Mouse (Mus musculus): ENCODE measurements at regions not wholly inside any gene's neighbourhood (a gene's known extent, or its start where the extent isn't known, plus 50 kb on each side); places are given as distances from the start of the nearest gene placed in this dataset.

DNA sequence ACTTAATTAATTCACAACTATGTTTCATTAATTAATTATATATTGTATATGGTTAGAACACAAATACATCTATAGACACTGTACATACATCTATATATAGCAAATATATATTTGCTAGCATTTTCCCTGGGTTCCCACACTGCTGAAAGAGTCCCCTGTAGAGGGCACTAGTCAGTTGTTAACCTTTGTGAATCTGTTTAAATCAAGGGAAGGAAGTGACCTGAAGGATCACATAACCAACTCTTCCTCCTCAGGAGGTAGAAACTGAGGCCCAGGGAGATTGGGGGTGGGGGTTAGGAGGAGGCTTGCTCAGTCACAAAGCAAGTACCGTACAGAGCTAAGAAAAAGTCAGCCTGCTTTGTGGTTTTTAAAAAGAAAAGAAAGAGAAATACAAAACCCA lies 258.1 kb downstream of the Pik3r1 start:
- no peaks in the 10 kb centered on the region for H3K27me3 ChIP-seq (replicated peaks; ENCODE audit: control insufficient read depth, insufficient read depth, low read length)
- H3K27ac ChIP-seq (replicated peaks; ENCODE audit: low read depth, low read length), result no peak overlapping the region
- H3K9me3 ChIP-seq (ENCODE audit: control insufficient read depth, low read length), result no peaks in the 10 kb centered on the region
- ATAC-seq (ENCODE audit: low read depth) (no peak), DNase-seq (ENCODE audit: low spot score) (peak; percentile 63)
- H3K36me3 ChIP-seq (ENCODE audit: control insufficient read depth, insufficient read depth, low read length), result no peaks in the 10 kb centered on the region
- H3K4me1 ChIP-seq (ENCODE audit: control insufficient read depth, insufficient read depth, low read length), result peaks cover 4% of the 10 kb centered on the region; the same call in 1 of the 2 replicates
- no peak overlapping the region for H3K4me2 ChIP-seq (ENCODE audit: low read depth, low read length)
- no peak overlapping the region for H3K4me3 ChIP-seq (ENCODE audit: low read depth, low read length)
- 25% methylated on average over 1 of the region's 1 CpGs for WGBS
- H3K9ac ChIP-seq (ENCODE audit: low read depth, low read length), result no peak overlapping the region

- no peak overlapping the region for H3K27ac ChIP-seq (replicated peaks; ENCODE audit: low read depth, low read length)
- no peaks in the 10 kb centered on the region for H3K27me3 ChIP-seq (replicated peaks; ENCODE audit: control insufficient read depth, insufficient read depth, low read length)
- DNase-seq (ENCODE audit: low spot score) (no peak), ATAC-seq (ENCODE audit: low read depth) (no peak)
- H3K4me3 ChIP-seq (ENCODE audit: low read depth, low read length), result no peak overlapping the region
- peaks cover 7% of the 10 kb centered on the region; the same call in 1 of the 2 replicates for H3K4me1 ChIP-seq (ENCODE audit: control insufficient read depth, insufficient read depth, low read length)
- H3K9me3 ChIP-seq (ENCODE audit: control insufficient read depth, low read length), result no peaks in the 10 kb centered on the region
- no peak overlapping the region for H3K9ac ChIP-seq (ENCODE audit: low read depth, low read length)
- H3K4me2 ChIP-seq (ENCODE audit: low read depth, low read length), result no peak overlapping the region
- no peaks in the 10 kb centered on the region for H3K36me3 ChIP-seq (ENCODE audit: control insufficient read depth, insufficient read depth, low read length)
These were observed 259.7 kb downstream of the Pik3r1 start for GRCm38 (mm10) chr13:101508331-101508730.

- Histone ChIP-seq H3K27me3 (replicated peaks; ENCODE audit: control insufficient read depth, insufficient read depth, low read length) (no peaks in the 10 kb centered on the region), H3K27ac (replicated peaks; ENCODE audit: low read depth, low read length) (no peak overlapping the region), H3K9ac (ENCODE audit: low read depth, low read length) (no peak overlapping the region), H3K36me3 (ENCODE audit: control insufficient read depth, insufficient read depth, low read length) (no peaks in the 10 kb centered on the region), H3K9me3 (ENCODE audit: control insufficient read depth, low read length) (no peaks in the 10 kb centered on the region), H3K4me3 (ENCODE audit: low read depth, low read length) (no peak overlapping the region), H3K4me1 (ENCODE audit: control insufficient read depth, insufficient read depth, low read length) (peaks cover 7% of the 10 kb centered on the region; the same call in 1 of the 2 replicates), H3K4me2 (ENCODE audit: low read depth, low read length) (no peak overlapping the region)
- no peak for DNase-seq (ENCODE audit: low spot score)
- no peak for ATAC-seq (ENCODE audit: low read depth)
These were observed 261.3 kb downstream of the Pik3r1 start for GRCm38 (mm10) chr13:101506696-101507095.

DNA sequence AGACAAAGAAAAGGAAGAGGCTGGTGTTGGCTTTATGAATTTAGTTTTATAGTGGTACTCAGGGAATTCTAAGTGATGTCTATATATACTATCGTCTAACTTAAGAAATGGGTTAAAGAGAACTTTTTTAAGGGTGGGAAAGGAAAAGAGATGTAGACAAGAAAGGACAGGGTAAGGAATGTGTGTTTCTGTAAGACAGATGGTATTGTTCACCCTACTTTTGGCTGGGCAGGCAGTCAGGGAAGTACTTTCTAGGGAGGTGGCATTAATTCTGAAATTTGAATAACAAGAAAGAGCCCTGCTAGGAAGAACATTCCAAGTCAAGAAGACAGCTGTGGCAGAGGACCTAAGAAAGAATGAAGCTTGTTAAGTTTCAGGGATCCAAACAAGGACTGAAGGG lies 263.0 kb downstream of the Pik3r1 start:
- no peak for ATAC-seq (ENCODE audit: low read depth)
- H3K9me3 ChIP-seq (ENCODE audit: control insufficient read depth, low read length), result no peaks in the 10 kb centered on the region
- WGBS, result 79% methylated on average over 1 of the region's 1 CpGs
- DNase-seq (ENCODE audit: low spot score), result no peak
- H3K9ac ChIP-seq (ENCODE audit: low read depth, low read length), result no peak overlapping the region
- H3K27me3 ChIP-seq (replicated peaks; ENCODE audit: control insufficient read depth, insufficient read depth, low read length), result no peaks in the 10 kb centered on the region
- H3K36me3 ChIP-seq (ENCODE audit: control insufficient read depth, insufficient read depth, low read length), result no peaks in the 10 kb centered on the region
- peaks cover 3% of the 10 kb centered on the region; the same call in 1 of the 2 replicates for H3K4me1 ChIP-seq (ENCODE audit: control insufficient read depth, insufficient read depth, low read length)
- H3K4me2 ChIP-seq (ENCODE audit: low read depth, low read length), result no peak overlapping the region
- no peak overlapping the region for H3K27ac ChIP-seq (replicated peaks; ENCODE audit: low read depth, low read length)
- H3K4me3 ChIP-seq (ENCODE audit: low read depth, low read length), result no peak overlapping the region

- DNase-seq (ENCODE audit: low spot score), result peak; percentile 41
- H3K4me2 ChIP-seq (ENCODE audit: low read depth, low read length), result no peak overlapping the region
- no peaks in the 10 kb centered on the region for H3K36me3 ChIP-seq (ENCODE audit: control insufficient read depth, insufficient read depth, low read length)
- no peaks in the 10 kb centered on the region for H3K9me3 ChIP-seq (ENCODE audit: control insufficient read depth, low read length)
- H3K4me3 ChIP-seq (ENCODE audit: low read depth, low read length), result no peak overlapping the region
- peaks cover 3% of the 10 kb centered on the region; the same call in 1 of the 2 replicates for H3K4me1 ChIP-seq (ENCODE audit: control insufficient read depth, insufficient read depth, low read length)
- WGBS, result 50% methylated on average over 5 of the region's 5 CpGs
- no peak for ATAC-seq (ENCODE audit: low read depth)
- no peak overlapping the region for H3K9ac ChIP-seq (ENCODE audit: low read depth, low read length)
- no peaks in the 10 kb centered on the region for H3K27me3 ChIP-seq (replicated peaks; ENCODE audit: control insufficient read depth, insufficient read depth, low read length)
- no peak overlapping the region for H3K27ac ChIP-seq (replicated peaks; ENCODE audit: low read depth, low read length)
These were observed 263.8 kb downstream of the Pik3r1 start for GRCm38 (mm10) chr13:101504241-101504640.

DNA sequence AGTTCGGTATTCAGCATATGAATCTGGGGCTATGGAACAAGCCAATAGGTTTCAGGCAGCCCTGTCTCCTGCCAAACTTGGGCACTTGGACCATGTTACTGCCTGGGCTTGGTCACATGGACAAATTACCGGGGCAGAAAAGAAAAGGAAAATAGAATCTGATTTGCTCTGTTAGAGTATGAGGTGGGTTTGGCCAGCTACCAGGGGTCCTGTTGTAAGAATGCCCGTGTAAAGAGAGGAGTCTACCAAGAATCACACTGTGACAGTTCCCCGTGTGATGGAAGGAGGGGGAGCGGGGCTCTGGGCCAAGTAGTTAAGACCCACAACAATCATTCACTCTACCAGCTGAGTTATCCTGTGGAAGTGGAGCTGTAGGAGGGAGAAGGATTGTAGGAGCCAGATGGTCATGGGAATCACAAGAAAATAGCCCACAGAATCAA lies 266.2 kb downstream of the Pik3r1 start:
- Histone ChIP-seq H3K4me1 (ENCODE audit: control insufficient read depth, insufficient read depth, low read length) (peaks cover 3% of the 10 kb centered on the region; the same call in 1 of the 2 replicates), H3K9ac (ENCODE audit: low read depth, low read length) (no peak overlapping the region), H3K27ac (replicated peaks; ENCODE audit: low read depth, low read length) (no peak overlapping the region), H3K4me2 (ENCODE audit: low read depth, low read length) (no peak overlapping the region), H3K9me3 (ENCODE audit: control insufficient read depth, low read length) (no peaks in the 10 kb centered on the region), H3K27me3 (replicated peaks; ENCODE audit: control insufficient read depth, insufficient read depth, low read length) (no peaks in the 10 kb centered on the region), H3K36me3 (ENCODE audit: control insufficient read depth, insufficient read depth, low read length) (no peaks in the 10 kb centered on the region), H3K4me3 (ENCODE audit: low read depth, low read length) (no peak overlapping the region)
- WGBS, result 69% methylated on average over 5 of the region's 5 CpGs
- DNase-seq (ENCODE audit: low spot score), result no peak
- ATAC-seq (ENCODE audit: low read depth), result no peak

- Histone ChIP-seq H3K27me3 (replicated peaks; ENCODE audit: control insufficient read depth, insufficient read depth, low read length) (no peaks in the 10 kb centered on the region), H3K4me2 (ENCODE audit: low read depth, low read length) (no peak overlapping the region), H3K27ac (replicated peaks; ENCODE audit: low read depth, low read length) (no peak overlapping the region), H3K36me3 (ENCODE audit: control insufficient read depth, insufficient read depth, low read length) (no peaks in the 10 kb centered on the region), H3K9ac (ENCODE audit: low read depth, low read length) (no peak overlapping the region), H3K4me3 (ENCODE audit: low read depth, low read length) (no peak overlapping the region), H3K4me1 (ENCODE audit: control insufficient read depth, insufficient read depth, low read length) (peaks cover 3% of the 10 kb centered on the region; the same call in 1 of the 2 replicates), H3K9me3 (ENCODE audit: control insufficient read depth, low read length) (no peaks in the 10 kb centered on the region)
- no peak for DNase-seq (ENCODE audit: low spot score)
- ATAC-seq (ENCODE audit: low read depth), result no peak
- WGBS, result 81% methylated on average over 3 of the region's 3 CpGs
These were observed 267.0 kb downstream of the Pik3r1 start for GRCm38 (mm10) chr13:101501061-101501460.

GRCm38 (mm10) chr13:101491835-101492234 lies 276.2 kb downstream of the Pik3r1 start:
- DNase-seq (ENCODE audit: low spot score) (peak; percentile 36), ATAC-seq (ENCODE audit: low read depth) (peak; percentile 57; the same call in 1 of the 2 replicates)
- Histone ChIP-seq H3K4me1 (ENCODE audit: control insufficient read depth, insufficient read depth, low read length) (no peaks in the 10 kb centered on the region), H3K27ac (replicated peaks; ENCODE audit: low read depth, low read length) (no peak overlapping the region), H3K9me3 (ENCODE audit: control insufficient read depth, low read length) (no peaks in the 10 kb centered on the region), H3K4me2 (ENCODE audit: low read depth, low read length) (no peak overlapping the region), H3K4me3 (ENCODE audit: low read depth, low read length) (no peak overlapping the region), H3K36me3 (ENCODE audit: control insufficient read depth, insufficient read depth, low read length) (no peaks in the 10 kb centered on the region), H3K9ac (ENCODE audit: low read depth, low read length) (no peak overlapping the region), H3K27me3 (replicated peaks; ENCODE audit: control insufficient read depth, insufficient read depth, low read length) (no peaks in the 10 kb centered on the region)
- WGBS, result 37% methylated on average over 3 of the region's 3 CpGs

- Histone ChIP-seq H3K4me2 (ENCODE audit: low read depth, low read length) (no peak overlapping the region), H3K9me3 (ENCODE audit: control insufficient read depth, low read length) (no peaks in the 10 kb centered on the region), H3K9ac (ENCODE audit: low read depth, low read length) (no peak overlapping the region), H3K27ac (replicated peaks; ENCODE audit: low read depth, low read length) (no peak overlapping the region), H3K36me3 (ENCODE audit: control insufficient read depth, insufficient read depth, low read length) (no peaks in the 10 kb centered on the region), H3K4me1 (ENCODE audit: control insufficient read depth, insufficient read depth, low read length) (no peaks in the 10 kb centered on the region), H3K4me3 (ENCODE audit: low read depth, low read length) (no peak overlapping the region), H3K27me3 (replicated peaks; ENCODE audit: control insufficient read depth, insufficient read depth, low read length) (no peaks in the 10 kb centered on the region)
- ATAC-seq (ENCODE audit: low read depth) (no peak), DNase-seq (ENCODE audit: low spot score) (no peak)
- 72% methylated on average over 5 of the region's 5 CpGs for WGBS
These were observed 277.1 kb downstream of the Pik3r1 start for GRCm38 (mm10) chr13:101490961-101491360.
